Mouse (Mus musculus): ENCODE measurements at regions not wholly inside any gene's neighbourhood (a gene's known extent, or its start where the extent isn't known, plus 50 kb on each side); places are given as distances from the start of the nearest gene placed in this dataset.
A peak's percentile ranks its signal among the peaks of the same experiment; 100 is the strongest.

DNA sequence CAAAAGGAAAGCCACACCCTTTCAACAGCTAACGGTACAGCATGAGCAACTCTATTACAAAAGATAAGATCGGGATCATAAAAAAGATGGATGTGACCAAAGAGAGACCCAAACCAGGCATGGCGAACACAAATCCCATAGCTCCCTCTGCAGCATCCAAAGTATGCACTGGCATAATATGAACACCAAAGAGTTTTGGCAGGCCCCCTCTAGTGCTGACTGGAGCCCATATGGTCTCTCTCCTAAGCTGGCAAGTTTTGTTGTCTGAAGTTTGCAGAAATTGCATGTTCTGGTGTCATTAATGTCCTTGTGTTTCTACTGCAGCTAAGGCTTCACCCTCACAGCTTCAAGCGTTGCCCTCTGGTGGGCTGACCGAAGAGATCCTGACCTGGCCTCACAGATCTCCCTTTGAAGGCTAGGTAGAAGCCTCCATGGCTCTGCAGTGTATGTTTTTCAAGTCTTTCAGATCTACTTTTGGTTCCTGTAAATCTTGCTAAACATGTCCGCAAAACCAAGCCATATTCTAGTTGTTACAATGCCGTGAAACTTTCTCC, 75.7 kb upstream of the Bcl2l14 start:
- H3K36me3 ChIP-seq, result no peaks in the 10 kb centered on the region
- no peak for ATAC-seq (ENCODE audit: insufficient number of reproducible peaks, insufficient read depth, low FRiP score, low TSS enrichment, low read depth)
- 89% methylated on average over 7 of the region's 7 CpGs for WGBS

DNA sequence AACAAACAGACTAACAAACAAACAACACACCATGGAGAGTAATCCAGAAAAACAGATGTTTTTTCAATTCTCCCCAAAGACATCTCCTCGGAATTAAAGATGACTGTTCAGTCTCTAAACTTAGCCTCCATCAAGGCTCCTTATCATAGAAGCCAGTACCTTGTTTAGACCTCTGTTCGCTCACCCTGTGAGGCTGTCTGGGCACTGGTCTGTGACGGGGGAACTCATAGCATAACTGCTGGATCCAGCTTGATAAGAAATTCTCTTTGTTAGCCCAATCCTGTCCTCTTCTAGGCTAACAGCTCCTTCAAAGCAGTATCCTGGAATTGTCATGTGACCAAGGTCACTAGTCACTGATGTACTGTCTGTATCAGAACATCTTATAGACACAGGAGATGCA, 72.1 kb upstream of the Bcl2l14 start:
- no peaks in the 10 kb centered on the region for H3K36me3 ChIP-seq
- H3K27me3 ChIP-seq, result no peaks in the 10 kb centered on the region
- H3K9me3 ChIP-seq, result no peaks in the 10 kb centered on the region
- no peak for ATAC-seq (ENCODE audit: insufficient number of reproducible peaks, insufficient read depth, low FRiP score, low TSS enrichment, low read depth)
- no peaks in the 10 kb centered on the region for H3K4me1 ChIP-seq
- WGBS, result 77% methylated on average over 3 of the region's 3 CpGs
- no peak overlapping the region for H3K4me3 ChIP-seq
- H3K9ac ChIP-seq, result no peak overlapping the region
- H3K4me2 ChIP-seq, result no peak overlapping the region
- H3K27ac ChIP-seq, result no peak overlapping the region

More for the DNA sequence above, 75.7 kb upstream of the Bcl2l14 start:
- Histone ChIP-seq H3K9ac (no peak overlapping the region), H3K27ac (no peak overlapping the region), H3K9me3 (no peaks in the 10 kb centered on the region), H3K27me3 (no peaks in the 10 kb centered on the region), H3K4me1 (no peaks in the 10 kb centered on the region), H3K4me2 (no peak overlapping the region), H3K4me3 (no peak overlapping the region)

DNA sequence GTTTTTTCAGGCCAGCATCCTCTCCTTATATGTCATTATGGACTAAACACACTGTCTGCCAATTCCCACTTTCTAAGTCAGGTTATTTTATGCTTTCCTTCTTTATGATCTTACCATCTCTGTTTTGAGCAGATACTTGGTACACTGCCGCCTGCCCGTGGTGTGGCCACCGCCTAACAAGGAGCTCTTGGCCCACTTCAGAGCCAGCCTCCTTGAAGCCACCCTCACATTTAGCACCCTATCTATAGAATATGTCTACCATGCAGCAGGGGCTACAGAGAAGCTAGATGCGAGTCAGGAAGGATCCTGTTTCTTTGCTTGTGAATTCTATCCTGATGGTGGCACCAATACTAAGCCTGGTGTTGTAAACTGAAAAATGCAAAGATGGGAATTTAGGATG, 70.6 kb upstream of the Bcl2l14 start:
- no peak overlapping the region for H3K4me2 ChIP-seq
- no peak overlapping the region for H3K9ac ChIP-seq
- no peaks in the 10 kb centered on the region for H3K4me1 ChIP-seq
- H3K4me3 ChIP-seq, result no peak overlapping the region
- no peaks in the 10 kb centered on the region for H3K36me3 ChIP-seq
- WGBS, result 96% methylated on average over 4 of the region's 4 CpGs
- H3K9me3 ChIP-seq, result no peaks in the 10 kb centered on the region
- H3K27me3 ChIP-seq, result no peaks in the 10 kb centered on the region
- no peak overlapping the region for H3K27ac ChIP-seq
- no peak for ATAC-seq (ENCODE audit: insufficient number of reproducible peaks, insufficient read depth, low FRiP score, low TSS enrichment, low read depth)

DNA sequence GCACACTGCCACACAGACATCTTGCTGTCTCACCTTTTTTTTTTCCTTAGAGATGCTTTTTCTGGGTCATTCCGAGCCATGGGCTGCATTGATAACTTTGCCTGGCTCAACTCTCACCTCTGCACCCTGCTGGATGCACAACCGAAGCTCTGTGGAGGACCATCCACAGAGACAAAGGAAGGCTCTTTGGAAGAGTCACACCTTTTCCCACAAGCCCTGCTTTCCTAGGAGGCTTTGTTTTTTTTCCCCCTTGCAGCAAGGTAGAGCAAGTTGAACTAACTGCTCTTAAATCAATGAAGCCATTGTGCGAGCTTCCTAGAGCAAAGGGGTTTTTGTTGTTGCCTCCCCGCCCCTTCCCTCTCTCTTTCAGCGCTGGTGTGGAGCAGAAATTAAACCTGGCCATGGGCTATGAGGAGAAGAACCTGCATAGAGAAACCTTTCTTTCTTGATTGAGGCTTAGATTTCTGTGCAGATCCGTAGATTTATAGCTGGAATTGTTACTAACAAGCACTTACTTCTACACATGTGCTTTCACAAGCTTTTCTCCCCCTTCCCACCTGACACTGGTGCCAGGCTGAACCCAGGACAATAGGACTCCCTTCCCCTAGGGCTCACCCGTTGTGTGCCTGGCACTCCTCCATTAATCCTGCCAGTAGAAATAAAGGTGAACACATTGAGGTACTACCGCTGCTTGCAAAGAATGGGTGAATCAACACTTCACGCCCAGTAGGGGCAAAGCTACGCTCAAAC, 66.4 kb upstream of the Bcl2l14 start:
- Histone ChIP-seq H3K4me3 (no peak overlapping the region), H3K4me1 (no peaks in the 10 kb centered on the region), H3K9me3 (no peaks in the 10 kb centered on the region), H3K36me3 (no peaks in the 10 kb centered on the region), H3K27me3 (no peaks in the 10 kb centered on the region), H3K9ac (no peak overlapping the region), H3K4me2 (no peak overlapping the region), H3K27ac (peak overlapping the region; percentile 41)
- 42% methylated on average over 10 of the region's 10 CpGs for WGBS
- ATAC-seq (ENCODE audit: insufficient number of reproducible peaks, insufficient read depth, low FRiP score, low TSS enrichment, low read depth), result peak; percentile 37; the same call in 1 of the 2 replicates

DNA sequence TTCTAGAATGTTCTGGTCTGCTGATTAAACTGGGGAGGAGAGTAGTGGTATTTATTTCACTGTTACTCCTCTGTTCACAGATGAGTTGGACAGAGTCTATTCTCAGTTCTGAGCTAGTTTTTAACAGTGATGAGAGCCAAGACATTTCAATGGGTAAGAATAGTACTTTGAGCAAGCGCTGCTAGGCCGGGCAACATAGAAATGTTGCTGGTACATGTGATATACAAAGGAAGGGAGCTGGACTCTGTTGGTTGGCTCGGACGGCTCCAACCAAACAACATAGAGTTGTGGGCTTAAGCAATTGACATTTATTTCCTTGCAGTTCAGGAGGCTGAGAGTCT, 65.8 kb upstream of the Bcl2l14 start:
- H3K27ac ChIP-seq, result peak overlapping the region; percentile 41
- 93% methylated on average over 4 of the region's 4 CpGs for WGBS
- H3K4me3 ChIP-seq, result no peak overlapping the region
- no peaks in the 10 kb centered on the region for H3K9me3 ChIP-seq
- no peaks in the 10 kb centered on the region for H3K27me3 ChIP-seq
- H3K4me1 ChIP-seq, result no peaks in the 10 kb centered on the region
- H3K9ac ChIP-seq, result no peak overlapping the region
- ATAC-seq (ENCODE audit: insufficient number of reproducible peaks, insufficient read depth, low FRiP score, low TSS enrichment, low read depth), result no peak
- no peaks in the 10 kb centered on the region for H3K36me3 ChIP-seq
- H3K4me2 ChIP-seq, result no peak overlapping the region

DNA sequence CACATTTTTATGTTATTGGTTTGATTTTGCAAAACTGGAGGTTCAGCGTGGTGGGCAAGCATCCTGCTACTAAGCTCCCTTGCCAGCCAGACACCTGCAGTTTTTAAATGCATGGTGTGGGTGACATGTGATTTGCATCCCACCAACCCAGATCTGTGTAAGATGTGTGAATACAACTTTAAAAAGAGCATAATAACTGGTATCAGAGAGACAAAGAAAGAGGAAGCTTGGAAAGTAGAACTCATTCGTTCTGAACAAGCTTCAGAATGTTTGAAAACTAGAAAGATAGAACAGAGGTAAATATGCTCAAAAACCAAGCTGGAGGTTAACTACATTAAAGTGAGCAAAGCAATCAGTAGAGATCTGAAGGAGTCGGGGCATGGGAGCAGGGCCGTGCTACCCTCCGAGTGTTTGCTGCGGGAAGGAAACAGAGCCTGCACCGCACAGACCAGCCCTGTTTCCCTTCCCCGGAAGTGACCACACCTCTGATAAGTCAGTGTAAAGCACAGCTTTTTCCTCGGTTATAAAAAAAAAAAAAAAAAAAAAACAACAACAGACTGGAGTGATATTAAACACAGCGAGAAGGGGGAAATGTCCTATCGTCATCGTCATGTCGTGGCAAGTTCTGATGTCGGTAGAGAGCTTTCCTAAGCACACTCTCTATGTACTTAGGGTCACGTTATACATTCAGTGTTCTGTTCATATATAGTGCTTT, 63.2 kb upstream of the Bcl2l14 start:
- Histone ChIP-seq H3K9me3 (no peaks in the 10 kb centered on the region), H3K36me3 (no peaks in the 10 kb centered on the region), H3K4me1 (no peaks in the 10 kb centered on the region), H3K4me3 (no peak overlapping the region), H3K27ac (no peak overlapping the region), H3K27me3 (no peaks in the 10 kb centered on the region), H3K9ac (no peak overlapping the region), H3K4me2 (no peak overlapping the region)
- WGBS, result 74% methylated on average over 15 of the region's 15 CpGs
- ATAC-seq (ENCODE audit: insufficient number of reproducible peaks, insufficient read depth, low FRiP score, low TSS enrichment, low read depth), result no peak

DNA sequence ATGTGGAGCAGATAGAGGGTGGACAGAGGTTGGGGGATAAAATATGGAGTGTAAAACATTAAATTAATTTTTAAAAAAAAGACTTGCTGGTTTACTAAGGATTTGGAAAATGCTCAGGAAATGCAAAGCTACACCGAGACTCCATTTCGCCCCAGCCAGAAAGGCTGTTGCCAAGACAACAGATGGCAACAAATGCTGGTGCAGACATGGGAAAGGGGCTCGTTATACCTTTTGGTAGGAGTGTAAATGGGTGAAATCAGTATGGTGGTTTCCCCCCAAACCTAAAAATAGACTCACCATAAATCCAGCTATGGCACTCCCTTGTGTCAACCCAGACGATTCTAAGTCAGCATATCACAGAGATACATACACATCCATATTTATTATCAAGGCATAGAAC, 60.4 kb upstream of the Bcl2l14 start:
- 86% methylated on average over 4 of the region's 4 CpGs for WGBS
- Histone ChIP-seq H3K4me3 (no peak overlapping the region), H3K9me3 (no peaks in the 10 kb centered on the region), H3K4me2 (no peak overlapping the region), H3K27me3 (no peaks in the 10 kb centered on the region), H3K36me3 (no peaks in the 10 kb centered on the region), H3K9ac (no peak overlapping the region), H3K27ac (no peak overlapping the region), H3K4me1 (no peaks in the 10 kb centered on the region)
- ATAC-seq (ENCODE audit: insufficient number of reproducible peaks, insufficient read depth, low FRiP score, low TSS enrichment, low read depth), result no peak

DNA sequence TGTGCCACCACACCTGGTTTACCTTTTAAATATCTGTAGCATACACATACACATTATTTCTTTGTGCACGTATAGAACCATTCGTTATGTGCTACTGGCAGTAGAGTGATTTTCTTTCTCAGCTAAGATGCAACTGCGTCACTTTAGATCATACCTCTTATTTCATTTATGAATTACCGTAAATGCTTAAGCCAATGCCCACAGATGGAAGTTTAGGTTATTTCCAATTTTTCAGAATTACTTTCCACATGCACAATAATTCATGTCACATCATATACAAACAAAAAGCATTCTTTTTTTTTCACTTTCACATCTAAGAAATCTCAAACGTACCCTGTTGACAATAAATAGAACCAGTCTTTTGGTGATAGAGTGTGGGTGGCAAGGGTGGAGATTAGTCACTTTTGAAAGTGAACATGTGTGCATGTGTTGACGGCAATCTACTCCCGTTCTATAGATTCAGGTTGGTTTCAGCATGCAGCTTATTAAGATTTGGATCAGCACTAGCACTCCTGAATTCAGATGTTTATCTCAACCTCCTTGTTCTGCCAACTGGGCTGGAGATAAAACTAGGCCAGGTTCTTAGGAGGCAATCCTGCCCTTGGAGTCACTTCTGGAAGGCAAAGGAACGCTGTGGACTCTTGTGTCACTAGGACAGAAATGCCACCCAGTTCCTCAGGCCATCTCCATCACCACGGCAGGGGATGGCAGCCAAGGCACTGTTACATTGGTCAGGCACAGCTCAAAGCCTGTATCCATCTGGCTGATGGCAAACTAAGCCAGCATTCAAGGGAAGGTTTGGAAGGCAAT, 53.1 kb upstream of the Bcl2l14 start:
- Histone ChIP-seq H3K9ac (no peak overlapping the region), H3K4me2 (no peak overlapping the region), H3K4me3 (no peak overlapping the region), H3K27ac (no peak overlapping the region), H3K27me3 (no peaks in the 10 kb centered on the region), H3K4me1 (no peaks in the 10 kb centered on the region), H3K9me3 (no peaks in the 10 kb centered on the region), H3K36me3 (no peaks in the 10 kb centered on the region)
- WGBS, result 83% methylated on average over 9 of the region's 9 CpGs
- no peak for ATAC-seq (ENCODE audit: insufficient number of reproducible peaks, insufficient read depth, low FRiP score, low TSS enrichment, low read depth)

DNA sequence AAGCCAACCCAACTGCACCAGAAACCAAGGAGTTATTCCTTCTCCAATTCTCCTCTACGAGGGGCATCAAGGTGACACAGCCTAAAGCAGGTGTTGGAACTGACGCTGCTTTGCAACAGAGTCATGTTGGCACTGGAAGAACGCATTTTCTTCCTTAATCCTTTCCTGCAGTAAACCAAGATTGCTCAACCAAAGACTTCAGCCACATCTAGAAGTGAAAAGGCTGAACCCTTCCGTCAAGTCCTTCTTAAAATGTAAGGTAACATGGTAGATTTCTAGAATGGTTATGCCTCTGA, 52.6 kb upstream of the Bcl2l14 start:
- no peak overlapping the region for H3K4me3 ChIP-seq
- H3K9me3 ChIP-seq, result no peaks in the 10 kb centered on the region
- H3K36me3 ChIP-seq, result no peaks in the 10 kb centered on the region
- H3K27me3 ChIP-seq, result no peaks in the 10 kb centered on the region
- no peak overlapping the region for H3K9ac ChIP-seq
- no peak overlapping the region for H3K27ac ChIP-seq
- WGBS, result 82% methylated on average over 4 of the region's 4 CpGs
- H3K4me2 ChIP-seq, result no peak overlapping the region
- no peaks in the 10 kb centered on the region for H3K4me1 ChIP-seq
- no peak for ATAC-seq (ENCODE audit: insufficient number of reproducible peaks, insufficient read depth, low FRiP score, low TSS enrichment, low read depth)
